Mouse (Mus musculus) thymus, postnatal 14 days (tissue): ENCODE data around the gene Otor.
A peak's percentile ranks its signal among the peaks of the same experiment; 100 is the strongest.

Experiments
- DNase-seq: peaks from one replicate; pipeline ENCODE4 v3.0.0; 2021

The Otor gene

GRCm38 (mm10) chr2:143078198-143078851 lies at the start of gene Otor:
Otor (plus strand) TSS chr2:143078473.
- DNase-seq: no peak

- no peak for DNase-seq
Observed at GRCm38 (mm10) chr2:143031283-143031682, 47.0 kb upstream of the Otor start.

- no peak for DNase-seq
Observed at GRCm38 (mm10) chr2:143032378-143033255, 45.7 kb upstream of the Otor start.

GRCm38 (mm10) chr2:143034350-143035085 lies 43.8 kb upstream of the Otor start:
- DNase-seq: no peak

- no peak for DNase-seq
Observed at GRCm38 (mm10) chr2:143035086-143035593, 43.1 kb upstream of the Otor start.

- DNase-seq: no peak
Observed at GRCm38 (mm10) chr2:143041596-143041995, 36.7 kb upstream of the Otor start.

GRCm38 (mm10) chr2:143055251-143055650 lies 23.0 kb upstream of the Otor start:
- no peak for DNase-seq

- DNase-seq: no peak
Observed at GRCm38 (mm10) chr2:143056736-143057135, 21.5 kb upstream of the Otor start.

- no peak for DNase-seq
Observed at GRCm38 (mm10) chr2:143062432-143062811, 15.9 kb upstream of the Otor start.

- peak; percentile 84 for DNase-seq
Observed at GRCm38 (mm10) chr2:143062812-143063792, 15.2 kb upstream of the Otor start, which contains the start of gene Snrpb2. Snrpb2 (plus strand) TSS chr2:143063039.

- no peak for DNase-seq
Observed at GRCm38 (mm10) chr2:143065914-143066313, 12.4 kb upstream of the Otor start.

GRCm38 (mm10) chr2:143081693-143082092 lies 3.4 kb downstream of the Otor start:
- DNase-seq: no peak

GRCm38 (mm10) chr2:143084852-143085397 lies 6.7 kb downstream of the Otor start:
- no peak for DNase-seq

GRCm38 (mm10) chr2:143089866-143090265 lies 11.6 kb downstream of the Otor start:
- no peak for DNase-seq

GRCm38 (mm10) chr2:143093726-143094125 lies 15.5 kb downstream of the Otor start:
- DNase-seq: peak; percentile 6

GRCm38 (mm10) chr2:143094761-143095160 lies 16.5 kb downstream of the Otor start:
- DNase-seq: no peak

GRCm38 (mm10) chr2:143097170-143097569 lies 18.9 kb downstream of the Otor start:
- DNase-seq: no peak

- DNase-seq: no peak
Observed at GRCm38 (mm10) chr2:143113859-143114258, 35.6 kb downstream of the Otor start.

- no peak for DNase-seq
Observed at GRCm38 (mm10) chr2:143114716-143115115, 36.4 kb downstream of the Otor start.

GRCm38 (mm10) chr2:143117453-143117852 lies 39.2 kb downstream of the Otor start:
- DNase-seq: no peak

GRCm38 (mm10) chr2:143118221-143118620 lies 39.9 kb downstream of the Otor start:
- no peak for DNase-seq
